Mouse (Mus musculus) mature B cell (primary cell): Measurements from ENCODE around the gene Fcrl1.
"Not testable (repeated sequence)": the region's sequence is repeated elsewhere in the genome, so short reads cannot be mapped to it uniquely, and the experiment has no call there.

Source experiments
- in situ Hi-C: fragments of 300-500 bp; cut with MboI; formaldehyde crosslinking; loops from 2 replicates; pipeline ENCODE4 v1.14.3; 2019

The Fcrl1 gene

DNA sequence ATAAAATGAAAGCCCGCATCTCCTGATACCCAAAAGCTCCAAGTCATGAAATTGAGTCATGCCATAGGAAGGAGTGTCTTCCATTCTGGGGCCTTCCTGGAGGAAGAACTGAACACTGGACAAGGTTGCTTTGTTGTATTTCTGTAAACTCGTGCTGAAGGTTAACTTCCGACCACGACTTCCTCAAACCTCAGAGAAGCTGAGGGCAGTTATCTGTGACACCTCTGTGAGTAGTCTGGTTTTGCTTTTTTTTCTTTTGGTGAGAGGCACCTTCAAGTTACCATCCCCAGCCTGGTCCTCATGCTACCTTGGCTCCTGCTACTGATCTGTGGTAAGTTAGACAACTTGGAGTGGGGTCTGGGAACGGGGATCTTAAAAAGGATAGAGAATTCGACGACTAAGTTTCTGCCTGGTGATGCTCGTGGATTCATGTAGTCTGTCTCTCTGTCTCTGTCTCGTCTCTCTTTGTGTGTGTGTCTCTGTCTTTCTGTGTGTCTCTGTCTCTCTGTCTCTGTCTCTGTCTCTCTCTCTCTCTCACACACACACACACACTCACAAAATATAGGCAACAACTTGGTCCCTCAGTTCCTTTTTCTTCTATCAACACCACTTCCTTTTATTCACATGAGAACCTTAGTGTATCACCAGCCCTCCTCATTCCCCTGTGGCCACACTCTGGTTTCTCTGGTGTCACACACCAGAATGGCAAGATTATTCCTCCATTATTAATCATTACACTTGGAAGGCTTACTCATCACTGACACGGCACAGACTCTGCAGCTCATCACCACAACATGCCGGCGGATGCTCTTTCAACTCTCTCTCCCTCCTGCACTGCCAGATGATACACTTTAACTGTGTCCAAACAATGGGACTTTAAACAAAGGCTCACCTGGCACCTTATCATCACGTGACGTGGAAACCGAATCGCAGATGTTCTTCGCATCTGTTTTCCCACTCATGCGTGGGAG lies at the start of gene Fcrl1:
Gene Fcrl1 (plus strand): TSS at position 193 of the 971 bp plus-strand sequence.
- in situ Hi-C loops: loop anchor here (10.0 kb wide), 1 partner anchor 52 kb away; no protein-coding TSS in a partner anchor

DNA sequence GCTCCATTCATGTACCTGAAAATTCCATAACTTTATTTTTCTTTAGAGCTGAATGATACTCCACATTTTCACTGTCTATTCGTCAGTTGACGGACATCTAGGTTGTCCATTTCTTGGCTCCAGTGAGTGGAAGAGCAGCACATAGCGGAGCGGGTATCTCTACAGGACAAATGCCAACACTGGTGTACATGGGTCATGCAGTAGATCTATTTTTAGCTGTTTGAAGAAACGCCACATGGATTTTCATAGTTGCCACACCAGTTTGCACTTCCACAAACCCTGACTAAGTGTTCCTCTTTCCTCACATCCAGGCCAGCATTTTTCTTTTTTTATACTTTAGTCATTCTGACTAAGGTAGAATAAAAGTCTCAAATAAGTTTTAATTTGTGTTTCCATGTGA lies 38.3 kb upstream of the Fcrl1 start:
- in situ Hi-C loops: no loop called here

GRCm38 (mm10) chr3:87350992-87351391 lies 25.2 kb upstream of the Fcrl1 start:
- in situ Hi-C loops: not testable (repeated sequence)

GRCm38 (mm10) chr3:87357581-87357980 lies 18.6 kb upstream of the Fcrl1 start, which contains the start of gene Cd5l:
Gene Cd5l, plus strand, starts transcription at chr3:87357881.
- in situ Hi-C loops: no loop called here

- in situ Hi-C loops: no loop called here
These were observed 17.0 kb upstream of the Fcrl1 start for GRCm38 (mm10) chr3:87359215-87359614.

GRCm38 (mm10) chr3:87360466-87360865 lies 15.7 kb upstream of the Fcrl1 start:
- in situ Hi-C loops: no loop called here

- in situ Hi-C loops: no loop called here
These were observed 10.5 kb upstream of the Fcrl1 start for GRCm38 (mm10) chr3:87365691-87366090.

DNA sequence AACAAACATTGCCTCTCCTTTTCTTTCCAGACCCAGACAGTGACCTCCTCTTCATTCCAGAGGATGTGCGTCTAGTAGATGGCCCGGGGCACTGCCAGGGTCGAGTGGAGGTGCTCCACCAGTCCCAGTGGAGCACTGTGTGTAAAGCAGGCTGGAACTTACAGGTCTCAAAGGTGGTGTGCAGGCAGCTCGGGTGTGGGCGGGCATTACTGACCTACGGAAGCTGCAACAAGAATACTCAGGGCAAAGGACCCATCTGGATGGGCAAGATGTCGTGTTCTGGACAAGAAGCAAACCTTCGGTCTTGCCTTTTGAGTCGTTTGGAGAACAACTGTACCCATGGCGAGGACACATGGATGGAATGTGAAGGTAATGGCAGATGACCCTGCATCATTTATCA lies 8.7 kb upstream of the Fcrl1 start:
- in situ Hi-C loops: no loop called here

DNA sequence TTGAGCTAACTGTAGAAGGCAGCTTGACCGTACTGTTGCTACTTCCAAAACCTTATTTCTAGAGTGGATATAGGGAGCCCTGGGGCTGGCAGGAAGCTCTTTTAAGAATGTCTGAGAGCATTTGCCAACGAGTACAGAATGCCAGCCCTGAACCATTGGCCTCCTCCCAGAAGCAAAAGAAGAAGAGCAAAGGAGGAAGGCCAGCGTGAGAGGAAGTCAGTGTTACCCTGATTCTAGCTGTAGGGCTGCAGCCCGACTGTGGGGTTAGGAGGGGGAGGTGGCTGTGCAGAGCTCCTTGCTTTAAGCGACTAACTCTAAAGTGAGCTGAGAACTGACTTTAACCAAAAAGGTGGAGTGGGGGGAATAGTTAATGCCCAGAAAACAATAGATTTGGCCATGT lies 7.0 kb upstream of the Fcrl1 start:
- in situ Hi-C loops: no loop called here

DNA sequence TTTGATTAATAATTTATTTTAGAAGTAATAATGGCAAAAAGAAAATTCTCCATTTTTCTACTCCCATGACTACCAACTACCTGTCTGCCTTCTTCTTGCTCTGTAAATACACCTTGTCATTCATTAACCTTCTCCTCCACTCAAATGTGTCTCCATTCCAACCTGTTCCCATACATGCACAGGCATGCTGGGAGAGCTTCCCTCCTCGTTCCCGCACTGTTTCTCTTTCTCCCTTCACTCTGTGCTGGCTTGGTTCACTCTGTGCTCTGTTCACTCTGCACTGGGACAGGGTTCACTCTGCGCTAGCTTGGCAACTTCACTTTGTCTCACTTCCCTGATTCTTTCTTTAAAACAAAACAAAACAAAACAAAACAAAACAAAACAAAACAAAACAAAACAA lies 1.0 kb downstream of the Fcrl1 start:
- in situ Hi-C loops: loop anchor here (10.0 kb wide), 1 partner anchor 52 kb away; no protein-coding TSS in a partner anchor

DNA sequence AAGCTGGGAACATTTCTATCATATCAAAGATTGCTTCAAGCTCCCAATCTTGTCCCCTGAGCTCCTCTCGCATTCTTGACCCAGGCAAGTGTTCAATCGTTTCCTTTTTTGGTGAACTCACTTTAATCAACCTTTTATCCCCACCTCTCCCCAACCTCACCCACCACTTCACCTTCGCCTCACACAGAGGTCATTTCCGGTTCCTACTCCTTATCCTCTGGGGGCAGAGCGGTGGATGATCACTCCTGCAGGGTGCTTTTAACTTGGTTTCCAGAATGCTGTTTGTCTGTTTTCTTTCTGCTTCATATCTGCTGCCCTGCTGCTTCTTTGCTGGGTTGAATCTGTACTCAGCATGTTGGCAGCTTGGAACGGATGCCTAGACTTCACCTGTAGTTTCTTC lies 1.5 kb downstream of the Fcrl1 start:
- in situ Hi-C loops: loop anchor here (10.0 kb wide), 1 partner anchor 53 kb away; no protein-coding TSS in a partner anchor

- in situ Hi-C loops: loop anchor here (10.0 kb wide), 1 partner anchor 55 kb away; no protein-coding TSS in a partner anchor
These were observed 3.6 kb downstream of the Fcrl1 start for GRCm38 (mm10) chr3:87379641-87380315.

DNA sequence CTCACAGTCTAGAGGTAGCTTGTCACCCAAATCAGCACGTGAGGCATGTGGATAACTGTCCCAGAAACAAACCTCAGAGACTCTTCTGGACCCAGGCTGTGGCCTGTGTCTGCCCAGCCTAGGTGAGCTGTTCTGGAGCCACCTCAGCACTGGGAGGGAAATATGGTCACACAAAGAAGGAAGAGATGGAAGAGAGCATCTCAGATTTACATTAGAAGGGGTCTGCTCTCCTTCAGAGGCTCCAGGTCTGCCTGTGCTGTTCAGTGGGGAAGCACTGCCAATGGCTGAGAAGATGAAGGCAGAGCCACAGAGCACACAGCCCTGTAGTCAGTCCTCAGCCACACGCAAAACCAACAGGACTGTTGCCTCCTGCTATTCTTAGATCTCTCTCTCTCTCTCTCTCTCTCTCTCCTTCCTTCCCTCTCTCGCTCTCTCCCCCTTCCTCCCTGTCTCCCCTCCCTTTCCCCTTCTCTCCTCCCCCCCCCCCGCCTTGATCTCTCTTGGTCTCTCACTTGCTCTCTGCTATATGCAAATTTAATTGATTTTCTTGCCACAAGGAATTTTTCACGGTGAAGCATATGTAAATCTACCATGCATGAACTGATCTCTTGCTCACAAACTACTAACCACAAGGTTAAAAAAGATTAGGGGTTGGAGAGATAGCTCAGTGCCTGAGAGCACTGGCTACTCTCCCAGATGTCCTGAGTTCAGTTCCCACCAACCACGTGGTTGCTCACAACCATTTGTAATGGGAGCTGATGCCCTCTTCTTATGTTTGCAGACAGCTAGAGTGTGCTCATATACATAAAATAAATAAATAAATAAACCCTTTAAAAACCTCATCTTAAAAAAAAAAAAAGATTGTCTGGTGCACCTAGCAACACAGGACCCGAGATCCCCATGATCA lies 5.9 kb downstream of the Fcrl1 start:
- in situ Hi-C loops: no loop called here

GRCm38 (mm10) chr3:87383308-87383707 lies 7.1 kb downstream of the Fcrl1 start:
- in situ Hi-C loops: no loop called here

DNA sequence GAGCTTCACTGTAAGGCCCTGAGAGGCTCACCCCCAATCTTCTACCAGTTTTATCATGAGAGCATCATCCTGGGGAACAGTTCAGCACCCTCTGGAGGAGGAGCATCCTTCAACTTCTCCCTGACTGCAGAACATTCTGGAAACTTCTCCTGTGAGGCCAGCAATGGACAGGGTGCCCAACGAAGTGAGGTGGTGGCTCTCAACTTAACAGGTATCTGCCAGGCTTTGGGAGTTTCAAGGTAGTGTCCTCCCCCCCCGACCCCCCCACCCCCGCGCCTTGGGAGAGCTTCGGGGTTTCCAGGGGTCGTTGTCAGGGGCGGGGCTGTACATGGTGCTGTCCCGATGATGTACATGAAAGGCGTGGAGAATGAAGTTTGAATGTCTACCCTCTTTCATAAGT lies 8.9 kb downstream of the Fcrl1 start:
- in situ Hi-C loops: no loop called here

DNA sequence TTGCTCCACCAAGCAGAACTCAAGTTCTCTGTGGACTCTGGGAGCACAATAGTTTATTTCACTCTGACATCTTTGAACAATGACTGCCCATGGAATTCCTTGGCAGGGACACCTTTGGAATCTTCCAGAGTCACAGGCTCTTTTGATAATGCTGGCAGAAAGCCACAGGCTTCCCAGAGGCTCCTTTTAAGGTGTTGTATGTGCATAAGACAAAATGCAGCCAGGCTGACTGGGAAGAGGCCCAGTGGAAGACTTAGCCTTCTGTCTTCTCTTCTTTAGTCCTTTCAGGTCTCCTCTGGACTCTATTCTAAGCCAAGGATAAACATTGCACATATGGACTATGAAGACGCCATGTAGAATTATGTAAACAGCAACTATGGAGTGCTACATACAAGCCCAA lies 14.7 kb downstream of the Fcrl1 start:
- in situ Hi-C loops: no loop called here

DNA sequence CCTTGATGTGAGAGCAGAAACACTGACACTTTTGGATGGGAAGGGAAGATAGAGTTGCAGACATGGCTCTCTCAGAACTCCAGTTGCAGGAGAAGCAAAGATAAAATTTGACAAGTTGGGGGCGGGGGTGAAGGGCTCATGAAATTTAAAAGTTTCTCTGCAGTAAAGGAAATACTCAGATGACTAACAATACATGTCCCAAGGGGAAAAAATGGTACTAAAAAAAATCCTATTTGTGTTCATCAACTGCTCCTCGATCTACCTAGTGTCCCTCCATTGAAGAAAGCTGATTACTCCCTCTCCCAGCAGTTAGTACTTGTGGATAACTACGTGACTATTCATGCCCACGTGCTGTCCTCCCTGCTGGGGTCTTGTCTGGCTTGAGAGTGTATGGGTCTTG lies 22.6 kb downstream of the Fcrl1 start:
- in situ Hi-C loops: no loop called here

- in situ Hi-C loops: loop anchor here (10.0 kb wide), 1 partner anchor 75 kb away; no protein-coding TSS in a partner anchor
These were observed 23.7 kb downstream of the Fcrl1 start for GRCm38 (mm10) chr3:87399906-87400305.

DNA sequence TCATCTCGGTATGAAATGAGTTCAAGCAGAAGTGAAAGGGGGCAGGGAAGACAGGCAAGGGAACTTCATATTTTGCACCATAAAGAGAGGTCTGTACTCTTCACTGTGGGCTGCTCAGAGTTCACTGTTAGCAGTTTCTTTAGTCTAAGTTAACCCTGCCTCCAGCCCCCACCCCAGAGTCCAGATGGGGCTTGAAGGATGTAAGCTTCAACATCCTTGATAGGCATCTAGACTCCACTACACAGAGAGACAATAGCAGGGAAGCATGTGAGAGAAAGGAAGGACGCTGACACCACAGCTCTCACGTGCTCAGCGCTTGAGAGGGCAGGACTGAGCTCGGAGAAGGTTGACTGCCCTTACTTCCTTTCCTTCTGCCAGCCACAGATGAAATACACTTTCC lies 25.1 kb downstream of the Fcrl1 start:
- in situ Hi-C loops: loop anchor here (10.0 kb wide), 1 partner anchor 77 kb away; no protein-coding TSS in a partner anchor

DNA sequence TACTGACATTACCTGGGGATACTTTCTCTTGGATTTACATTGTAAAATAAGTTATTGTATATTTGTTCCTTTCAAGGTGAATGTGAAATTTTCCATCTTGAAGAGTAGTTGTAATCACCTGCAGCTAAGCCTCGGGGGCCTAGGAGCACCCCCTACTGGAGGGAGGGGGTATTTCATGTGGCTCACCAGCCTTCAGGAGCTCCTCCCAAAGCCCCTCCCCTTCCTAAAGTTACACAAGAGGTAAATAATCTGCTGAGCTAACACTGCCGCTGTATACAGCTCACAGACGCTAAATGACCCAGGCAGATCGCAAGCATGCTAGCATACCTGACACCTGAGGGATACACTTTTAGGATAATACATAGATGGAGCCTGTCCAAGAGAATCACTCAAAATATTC lies 32.0 kb downstream of the Fcrl1 start:
- in situ Hi-C loops: loop anchor here (10.0 kb wide), 1 partner anchor 83 kb away; no protein-coding TSS in a partner anchor

DNA sequence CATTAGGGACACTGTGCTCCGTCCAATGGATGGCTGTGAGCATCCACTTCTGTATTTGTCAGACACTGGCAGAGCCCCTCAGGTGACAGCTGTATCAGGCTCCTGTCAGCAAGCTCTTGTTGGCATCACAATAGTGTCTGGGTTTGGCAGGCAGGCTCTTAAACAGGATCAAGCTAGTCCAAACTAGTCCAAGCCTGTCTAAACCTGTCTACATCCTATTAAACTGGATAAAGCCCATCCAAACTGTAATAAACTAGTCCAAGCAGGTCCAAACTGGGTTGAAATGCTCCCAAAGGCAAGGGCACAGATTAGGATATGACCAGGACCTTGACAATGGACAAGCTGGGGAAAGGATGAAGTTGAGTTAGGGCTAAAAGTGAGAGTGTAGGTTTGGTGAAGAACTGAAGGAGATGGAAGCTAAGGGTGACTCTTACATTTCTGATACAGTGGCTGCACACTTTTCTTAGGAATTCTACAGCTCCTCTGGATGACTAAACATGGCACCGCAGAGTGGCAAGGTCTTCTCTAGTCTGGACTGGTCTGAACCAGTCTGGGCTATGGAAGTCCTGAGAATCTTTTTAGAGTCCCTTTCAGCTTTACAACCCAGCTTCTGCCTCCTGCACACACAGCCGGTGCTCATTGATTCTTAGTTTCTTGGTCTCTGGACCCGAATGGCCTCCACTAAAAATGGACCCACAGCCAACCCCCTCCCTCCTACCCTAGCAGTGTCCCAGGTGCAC lies 33.2 kb downstream of the Fcrl1 start:
- in situ Hi-C loops: loop anchor here (10.0 kb wide), 1 partner anchor 85 kb away; no protein-coding TSS in a partner anchor
